Mouse (Mus musculus) heart, postnatal 0 days (tissue): ENCODE results near the gene Palm. TPM values are rescaled to one million over a fixed set of nuclear protein-coding genes. Genes with fewer than 3 reads are reported as not detected.

Experiments used
- ATAC-seq: fragments of 200-750 bp; cut with Nextera tagmentation; 2 replicates; pipeline ENCODE4 v1.8.0; 2017; ENCODE audit warnings: low read depth, moderate number of reproducible peaks, moderate library complexity; ENCODE audit not compliant: insufficient read depth
- DNase-seq: peaks from one replicate; pipeline ENCODE4 v3.0.0-alpha.2; 2016; ENCODE audit warnings: low spot score
- H3K27ac ChIP-seq: fragments of 300-500 bp; sonication (generic); 2 replicates; pipeline ENCODE4 v1.5.1; 2014; ENCODE audit warnings: low read depth, mild to moderate bottlenecking
- H3K27me3 ChIP-seq: fragments of 300-500 bp; sonication (generic); 2 replicates; pipeline ENCODE4 v1.6.1; 2014; ENCODE audit warnings: low read length, mixed read lengths; ENCODE audit not compliant: control insufficient read depth, insufficient read depth
- H3K36me3 ChIP-seq: fragments of 300-500 bp; sonication (generic); replicated peaks from 2 replicates; pipeline ENCODE4 v1.6.1; 2014; ENCODE audit warnings: low read length, mixed read lengths; ENCODE audit not compliant: control insufficient read depth, insufficient read depth
- H3K4me1 ChIP-seq: fragments of 300-500 bp; sonication (generic); 2 replicates; pipeline ENCODE4 v1.6.1; 2014; ENCODE audit warnings: antibody characterized with exemption; ENCODE audit not compliant: control insufficient read depth, insufficient read depth
- H3K4me2 ChIP-seq: fragments of 300-500 bp; sonication (generic); 2 replicates; pipeline ENCODE4 v1.6.1; 2014; ENCODE audit warnings: low read depth, mild to moderate bottlenecking, low read length, moderate library complexity
- H3K4me3 ChIP-seq: fragments of 300-500 bp; sonication (generic); 2 replicates; pipeline ENCODE4 v1.5.1; 2014; ENCODE audit warnings: low read depth, low read length
- H3K9ac ChIP-seq: fragments of 300-500 bp; sonication (generic); replicated peaks from 2 replicates; pipeline ENCODE4 v1.6.1; 2014; ENCODE audit warnings: low read depth, low read length, mixed read lengths
- H3K9me3 ChIP-seq: fragments of 300-500 bp; sonication (generic); replicated peaks from 2 replicates; pipeline ENCODE4 v1.6.1; 2016; ENCODE audit warnings: low read length; ENCODE audit not compliant: control insufficient read depth
- CTCF ChIP-seq: IDR thresholded peaks from 2 replicates; pipeline ENCODE4 v1.5.1; 2016; ENCODE audit warnings: antibody characterized with exemption, control low read depth, low read depth
- EP300 ChIP-seq: IDR thresholded peaks from 2 replicates; pipeline ENCODE4 v1.6.1; 2016; ENCODE audit warnings: antibody characterized with exemption, low read depth
- WGBS: fragments of 180-500 bp; shearing (Covaris S2); extraction: QIAGEN DNeasy Blood & Tissue Kit; methylation state at CpG from one replicate; pipeline ENCODE4 v1.1.7; 2014; 5-methylcytosine and 5-hydroxymethylcytosine counted together
- polyA plus RNA-seq: library from polyadenylated mRNA; unstranded; fragments of >200 nt; fragmentation: Nextera tagmentation; extraction: Ambion mirVana; gene quantifications from 2 replicates; pipeline ENCODE4 v1.2.1, GENCODE M21; 2015
- total RNA-seq: library from RNA; depleted of rRNA; stranded (reverse); fragments of >200 nt; gene quantifications from 2 replicates; pipeline ENCODE4 v1.2.3, GENCODE M21; 2014; ENCODE audit warnings: low replicate concordance

Gene Palm
- total and polyA plus RNA-seq, 2 experiments from 2014 or later: 44.0 to 52.3 TPM

GRCm38 (mm10) chr10:79766508-79767325, 26.7 kb upstream of the Palm start, which contains the start of gene Rnf126:
Gene Rnf126, minus strand, starts transcription at chr10:79766952.
- Histone ChIP-seq H3K4me1 (peaks cover 31% of the 10 kb centered on the region), H3K9me3 (no peaks in the 10 kb centered on the region), H3K4me3 (peak within 1 kb of the TSS; percentile 88), H3K27me3 (no peaks in the 10 kb centered on the region), H3K36me3 (peaks cover 6% of the 10 kb centered on the region), H3K4me2 (peak within 1 kb of the TSS; percentile 77), H3K9ac (peak within 1 kb of the TSS; percentile 87), H3K27ac (peak within 1 kb of the TSS; percentile 91)
- TF ChIP-seq CTCF: no peak
- TF ChIP-seq EP300: no peak
- ATAC-seq (peak; percentile 93), DNase-seq (peak; percentile 98)
- WGBS: under 1% methylated on average over 95 of the region's 101 CpGs

GRCm38 (mm10) chr10:79767372-79768244, 25.8 kb upstream of the Palm start:
- Histone ChIP-seq H3K4me3 (peak overlapping the region; percentile 88), H3K27me3 (no peaks in the 10 kb centered on the region), H3K4me2 (peak overlapping the region; percentile 77), H3K9me3 (peaks cover 4% of the 10 kb centered on the region; the same call in 1 of the 2 replicates), H3K4me1 (peaks cover 31% of the 10 kb centered on the region), H3K9ac (0 out of 2 replicates have a peak overlapping the region, but pooled peaks have one; percentile 22), H3K36me3 (no peaks in the 10 kb centered on the region), H3K27ac (peak overlapping the region; percentile 81)
- TF ChIP-seq CTCF (no peak), EP300 (no peak)
- DNase-seq (peak; percentile 74), ATAC-seq (peak; percentile 54)
- 11% methylated on average over 40 of the region's 40 CpGs for WGBS

GRCm38 (mm10) chr10:79768400-79768799, 25.0 kb upstream of the Palm start:
- ATAC-seq: no peak
- peak; percentile 37 for DNase-seq
- H3K36me3 ChIP-seq: no peaks in the 10 kb centered on the region
- H3K4me1 ChIP-seq: peaks cover 27% of the 10 kb centered on the region
- H3K4me2 ChIP-seq: no peak overlapping the region
- peaks cover 4% of the 10 kb centered on the region; the same call in 1 of the 2 replicates for H3K9me3 ChIP-seq
- H3K9ac ChIP-seq: no peak overlapping the region
- H3K27me3 ChIP-seq: no peaks in the 10 kb centered on the region
- no peak overlapping the region for H3K27ac ChIP-seq
- no peak overlapping the region for H3K4me3 ChIP-seq
- 4% methylated on average over 5 of the region's 5 CpGs for WGBS
- TF ChIP-seq EP300 (no peak), CTCF (peak; percentile 93)

GRCm38 (mm10) chr10:79769329-79769728, 24.0 kb upstream of the Palm start:
- Histone ChIP-seq H3K4me3 (no peak overlapping the region), H3K9ac (no peak overlapping the region), H3K36me3 (no peaks in the 10 kb centered on the region), H3K27me3 (no peaks in the 10 kb centered on the region), H3K9me3 (peaks cover 4% of the 10 kb centered on the region; the same call in 1 of the 2 replicates), H3K4me1 (peaks cover 18% of the 10 kb centered on the region), H3K4me2 (no peak overlapping the region), H3K27ac (no peak overlapping the region)
- no peak for ATAC-seq
- no peak for DNase-seq
- no peak for TF ChIP-seq CTCF
- TF ChIP-seq EP300: no peak
- WGBS: 69% methylated on average over 4 of the region's 4 CpGs

GRCm38 (mm10) chr10:79772320-79772719, 21.1 kb upstream of the Palm start:
- H3K4me2 ChIP-seq: no peak overlapping the region
- 92% methylated on average over 3 of the region's 3 CpGs for WGBS
- no peak overlapping the region for H3K9ac ChIP-seq
- no peaks in the 10 kb centered on the region for H3K27me3 ChIP-seq
- H3K4me1 ChIP-seq: no peaks in the 10 kb centered on the region; the same call in 1 of the 2 replicates
- no peak for ATAC-seq
- peaks cover 4% of the 10 kb centered on the region for H3K9me3 ChIP-seq
- DNase-seq: no peak
- no peak overlapping the region for H3K4me3 ChIP-seq
- no peak overlapping the region for H3K27ac ChIP-seq
- no peak for TF ChIP-seq EP300
- 0 out of 2 replicates have a peak, but pooled peaks have one; percentile 12 for TF ChIP-seq CTCF
- no peaks in the 10 kb centered on the region for H3K36me3 ChIP-seq
